Mouse (Mus musculus) limb, embryonic 13.5 days (tissue): ENCODE measurements at regions not wholly inside any gene's neighbourhood (a gene's known extent, or its start where the extent isn't known, plus 50 kb on each side); places are given as distances from the start of the nearest gene placed in this dataset.

ENCODE experiments used
- ATAC-seq: fragments of 200-750 bp; cut with Nextera tagmentation; 2 replicates; pipeline ENCODE4 v1.8.0; 2017; ENCODE audit warnings: low read depth, moderate number of reproducible peaks, moderate TSS enrichment; ENCODE audit not compliant: low FRiP score
- H3K27ac ChIP-seq: fragments of 300-500 bp; sonication (generic); 2 replicates; pipeline ENCODE4 v1.5.1; 2015; ENCODE audit warnings: inconsistent platforms, mild to moderate bottlenecking, moderate library complexity
- H3K27me3 ChIP-seq: fragments of 300-500 bp; sonication (generic); 2 replicates; pipeline ENCODE4 v1.6.1; 2015; ENCODE audit warnings: mild to moderate bottlenecking, inconsistent platforms
- H3K36me3 ChIP-seq: fragments of 300-500 bp; sonication (generic); 2 replicates; pipeline ENCODE4 v1.6.1; 2015; ENCODE audit warnings: inconsistent platforms, mild to moderate bottlenecking, moderate library complexity
- H3K4me1 ChIP-seq: fragments of 300-500 bp; sonication (generic); 2 replicates; pipeline ENCODE4 v1.6.1; 2015; ENCODE audit warnings: inconsistent platforms
- H3K4me2 ChIP-seq: fragments of 300-500 bp; sonication (generic); replicated peaks from 2 replicates; pipeline ENCODE4 v1.6.1; 2015; ENCODE audit warnings: inconsistent platforms, mild to moderate bottlenecking, moderate library complexity
- H3K4me3 ChIP-seq: fragments of 300-500 bp; sonication (generic); 2 replicates; pipeline ENCODE4 v1.5.1; 2015; ENCODE audit warnings: moderate library complexity, mild to moderate bottlenecking, inconsistent platforms
- H3K9ac ChIP-seq: fragments of 300-500 bp; sonication (generic); 2 replicates; pipeline ENCODE4 v1.6.1; 2015; ENCODE audit warnings: mild to moderate bottlenecking, inconsistent platforms
- H3K9me3 ChIP-seq: fragments of 300-500 bp; sonication (generic); 2 replicates; pipeline ENCODE4 v1.6.1; 2016; ENCODE audit warnings: inconsistent platforms
- WGBS: fragments of 180-500 bp; shearing (Covaris S2); methylation state at CpG from one replicate; pipeline ENCODE4 v1.1.7; 2015; 5-methylcytosine and 5-hydroxymethylcytosine counted together

DNA sequence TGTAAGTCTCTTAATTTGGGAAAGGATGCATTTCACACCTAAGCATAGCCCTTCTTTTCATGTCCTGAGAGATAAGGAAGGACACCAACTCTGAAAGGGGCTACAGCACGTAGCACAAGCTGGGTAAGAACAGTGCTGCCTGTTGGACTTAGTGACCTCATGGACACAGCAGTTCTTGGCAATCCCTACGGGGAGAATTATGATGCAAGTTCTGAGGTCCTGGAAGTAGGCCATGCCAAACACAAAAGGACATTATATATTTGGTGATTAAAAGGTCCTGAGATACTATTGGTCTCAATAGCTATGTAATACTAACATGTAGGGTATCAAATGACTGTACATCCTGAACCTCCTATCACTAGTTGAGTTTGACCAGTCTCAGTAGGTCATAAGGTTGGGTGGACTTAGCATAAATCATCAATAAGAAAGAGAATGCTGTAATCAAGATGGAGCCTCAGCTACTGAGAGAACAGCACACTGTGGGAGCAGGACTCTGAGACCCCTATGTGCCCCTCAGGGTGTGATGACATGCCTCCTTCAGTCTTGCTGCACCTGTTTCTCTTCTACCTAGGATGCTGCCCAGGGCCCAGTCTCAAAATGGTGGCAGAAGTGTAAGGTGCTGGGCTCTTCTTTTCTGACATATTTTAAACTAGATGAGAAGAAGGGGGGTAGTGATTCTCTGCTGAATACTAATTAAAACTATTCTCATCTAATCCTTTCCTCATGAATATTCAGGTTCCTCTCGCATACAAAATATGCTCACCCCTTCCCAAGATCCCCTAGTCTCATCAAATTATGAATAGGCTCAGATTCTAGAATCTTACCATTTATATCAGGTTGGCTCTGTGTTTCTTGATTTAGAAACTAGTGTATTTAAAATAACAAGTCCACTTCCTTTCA lies 277.5 kb upstream of the Camk1g start:
- Histone ChIP-seq H3K9me3 (no peaks in the 10 kb centered on the region), H3K9ac (no peak overlapping the region), H3K4me1 (no peaks in the 10 kb centered on the region), H3K4me2 (no peak overlapping the region), H3K27me3 (no peaks in the 10 kb centered on the region), H3K4me3 (no peak overlapping the region), H3K27ac (no peak overlapping the region), H3K36me3 (no peaks in the 10 kb centered on the region)
- 88% methylated on average over 3 of the region's 3 CpGs for WGBS
- no peak for ATAC-seq

DNA sequence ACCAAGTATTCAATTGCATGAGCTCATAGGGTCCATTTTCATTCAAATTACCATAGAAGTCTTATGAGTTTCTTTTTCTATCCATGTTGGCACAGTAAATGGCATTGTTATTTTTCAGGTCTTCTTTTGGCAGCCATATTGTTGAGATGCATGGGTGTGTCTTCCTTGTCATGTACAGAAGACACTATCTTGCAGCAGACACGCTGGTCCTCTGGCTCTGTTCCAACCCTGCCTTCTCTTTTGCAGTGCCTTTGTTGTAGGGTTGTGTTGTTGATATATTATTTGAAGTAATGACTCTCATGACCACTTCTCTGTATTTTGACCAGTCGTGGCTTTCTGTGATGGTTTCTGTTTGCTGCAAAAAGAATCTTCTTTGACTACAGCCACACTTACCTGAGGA lies 274.4 kb upstream of the Camk1g start:
- Histone ChIP-seq H3K4me2 (no peak overlapping the region), H3K9ac (no peak overlapping the region), H3K36me3 (no peaks in the 10 kb centered on the region), H3K27me3 (no peaks in the 10 kb centered on the region), H3K9me3 (no peaks in the 10 kb centered on the region), H3K4me1 (no peaks in the 10 kb centered on the region), H3K4me3 (no peak overlapping the region), H3K27ac (no peak overlapping the region)
- no peak for ATAC-seq
- WGBS = 91% methylated on average over 2 of the region's 2 CpGs

GRCm38 (mm10) chr1:193636451-193636850 lies 266.4 kb upstream of the Camk1g start:
- WGBS = 65% methylated on average over 5 of the region's 5 CpGs
- H3K27me3 ChIP-seq = no peaks in the 10 kb centered on the region
- H3K4me2 ChIP-seq = no peak overlapping the region
- ATAC-seq = no peak
- no peaks in the 10 kb centered on the region for H3K36me3 ChIP-seq
- H3K4me3 ChIP-seq = no peak overlapping the region
- H3K9me3 ChIP-seq = no peaks in the 10 kb centered on the region
- no peaks in the 10 kb centered on the region for H3K4me1 ChIP-seq
- no peak overlapping the region for H3K9ac ChIP-seq
- H3K27ac ChIP-seq = no peak overlapping the region

DNA sequence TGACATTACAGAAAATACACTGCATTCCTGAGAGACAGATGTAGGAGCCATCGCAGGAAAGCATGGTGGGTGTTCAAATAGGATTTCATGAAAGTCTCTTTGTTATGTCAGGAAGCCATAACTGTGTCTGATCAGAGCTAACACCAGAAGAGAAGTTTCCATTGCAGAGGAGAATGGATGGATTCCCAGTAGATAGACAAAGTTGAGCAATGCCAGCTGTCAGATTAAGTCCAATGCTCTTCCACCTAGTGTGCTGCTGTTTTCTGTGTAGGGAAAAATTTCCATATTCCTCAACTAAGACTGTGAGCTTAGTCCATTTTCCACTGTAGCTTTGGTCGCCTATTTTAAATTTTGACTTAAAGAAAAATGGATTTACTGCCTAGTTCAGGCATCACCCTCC lies 262.0 kb upstream of the Camk1g start:
- Histone ChIP-seq H3K4me3 (no peak overlapping the region), H3K36me3 (no peaks in the 10 kb centered on the region), H3K9ac (no peak overlapping the region), H3K27me3 (0 out of 2 replicates have a peak, but pooled peaks cover under 1% of the 10 kb centered on the region), H3K4me2 (no peak overlapping the region; the same call in 1 of the 2 replicates), H3K4me1 (no peaks in the 10 kb centered on the region), H3K9me3 (no peaks in the 10 kb centered on the region), H3K27ac (no peak overlapping the region)
- WGBS = 89% methylated on average over 2 of the region's 2 CpGs
- no peak for ATAC-seq

GRCm38 (mm10) chr1:193629887-193630286 lies 259.8 kb upstream of the Camk1g start:
- no peak overlapping the region for H3K4me3 ChIP-seq
- 49% methylated on average over 2 of the region's 2 CpGs for WGBS
- H3K27ac ChIP-seq = no peak overlapping the region
- H3K4me2 ChIP-seq = no peak overlapping the region
- H3K36me3 ChIP-seq = no peaks in the 10 kb centered on the region
- no peaks in the 10 kb centered on the region for H3K9me3 ChIP-seq
- no peak for ATAC-seq
- peaks cover 8% of the 10 kb centered on the region; the same call in 1 of the 2 replicates for H3K27me3 ChIP-seq
- no peak overlapping the region for H3K9ac ChIP-seq
- 0 out of 2 replicates have a peak, but pooled peaks cover 5% of the 10 kb centered on the region for H3K4me1 ChIP-seq

DNA sequence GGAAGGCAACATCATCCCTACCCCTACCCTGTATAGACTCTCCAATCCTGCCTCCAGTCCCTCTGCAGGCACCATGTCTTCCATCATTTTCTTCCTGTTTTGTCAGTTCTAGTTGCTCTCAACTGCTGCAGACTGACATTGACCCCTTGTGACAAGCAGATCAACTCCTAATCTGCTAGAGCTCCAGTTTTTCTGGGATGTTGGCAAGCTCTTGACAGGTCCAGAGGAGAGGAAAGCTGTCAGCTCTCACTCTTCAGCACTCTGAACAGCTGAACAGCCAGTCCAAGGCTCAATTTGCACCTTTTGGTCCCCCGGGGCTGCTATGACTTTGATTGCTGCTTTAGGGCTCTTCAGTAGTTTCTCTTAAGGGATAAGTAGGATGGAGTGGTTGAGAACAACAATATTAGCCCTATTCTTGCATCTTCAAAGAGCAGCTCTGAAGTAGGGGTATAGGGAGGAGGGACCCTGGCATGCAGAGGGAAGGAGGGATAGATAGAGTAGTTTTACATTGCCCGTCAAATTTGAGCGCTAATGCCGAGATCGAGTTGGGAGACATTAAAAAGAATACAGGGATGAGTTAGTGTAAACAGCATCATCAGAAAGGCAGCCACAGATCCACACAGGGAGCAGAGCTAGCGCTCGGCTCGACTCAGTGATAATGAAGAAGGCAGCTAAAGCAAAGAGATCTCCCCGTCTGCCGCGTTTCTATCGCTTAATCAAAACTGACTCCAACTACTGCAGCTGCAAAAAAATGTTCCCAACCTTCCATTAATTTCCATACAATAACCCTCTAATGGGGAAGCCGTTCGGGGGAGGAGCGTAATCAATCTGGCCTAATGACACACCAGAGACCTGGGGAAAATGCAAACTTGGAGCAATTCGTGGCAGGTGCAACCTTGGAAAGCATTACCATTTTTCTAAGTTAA lies 257.1 kb upstream of the Camk1g start:
- 65% methylated on average over 16 of the region's 16 CpGs for WGBS
- no peak for ATAC-seq

GRCm38 (mm10) chr1:193625101-193625956 lies 255.2 kb upstream of the Camk1g start:
- H3K9me3 ChIP-seq = no peaks in the 10 kb centered on the region
- no peak overlapping the region for H3K4me3 ChIP-seq
- H3K27me3 ChIP-seq = peaks cover 8% of the 10 kb centered on the region; the same call in 1 of the 2 replicates
- H3K4me2 ChIP-seq = no peak overlapping the region
- H3K9ac ChIP-seq = no peak overlapping the region
- 11% methylated on average over 9 of the region's 9 CpGs for WGBS
- no peaks in the 10 kb centered on the region for H3K36me3 ChIP-seq
- H3K27ac ChIP-seq = no peak overlapping the region
- ATAC-seq = no peak
- 0 out of 2 replicates have a peak, but pooled peaks cover 5% of the 10 kb centered on the region for H3K4me1 ChIP-seq

More for the DNA sequence above, 257.1 kb upstream of the Camk1g start:
- H3K4me3 ChIP-seq = no peak overlapping the region
- H3K36me3 ChIP-seq = no peaks in the 10 kb centered on the region
- 0 out of 2 replicates have a peak, but pooled peaks cover 5% of the 10 kb centered on the region for H3K4me1 ChIP-seq
- no peak overlapping the region for H3K4me2 ChIP-seq
- peaks cover 8% of the 10 kb centered on the region; the same call in 1 of the 2 replicates for H3K27me3 ChIP-seq
- H3K9me3 ChIP-seq = no peaks in the 10 kb centered on the region
- H3K27ac ChIP-seq = no peak overlapping the region
- H3K9ac ChIP-seq = no peak overlapping the region

GRCm38 (mm10) chr1:193623571-193623970 lies 253.5 kb upstream of the Camk1g start:
- no peak overlapping the region for H3K4me2 ChIP-seq

GRCm38 (mm10) chr1:193618250-193618649 lies 248.2 kb upstream of the Camk1g start:
- WGBS = 54% methylated on average over 8 of the region's 8 CpGs
- Histone ChIP-seq H3K27ac (no peak overlapping the region), H3K27me3 (no peaks in the 10 kb centered on the region), H3K9ac (no peak overlapping the region), H3K36me3 (no peaks in the 10 kb centered on the region), H3K4me1 (no peaks in the 10 kb centered on the region), H3K4me3 (no peak overlapping the region), H3K4me2 (no peak overlapping the region), H3K9me3 (no peaks in the 10 kb centered on the region)
- no peak for ATAC-seq

More at GRCm38 (mm10) chr1:193623571-193623970, 253.5 kb upstream of the Camk1g start:
- Histone ChIP-seq H3K9ac (no peak overlapping the region), H3K9me3 (no peaks in the 10 kb centered on the region), H3K27ac (no peak overlapping the region), H3K4me3 (no peak overlapping the region), H3K36me3 (no peaks in the 10 kb centered on the region), H3K4me1 (0 out of 2 replicates have a peak, but pooled peaks cover 5% of the 10 kb centered on the region), H3K27me3 (peaks cover 8% of the 10 kb centered on the region; the same call in 1 of the 2 replicates)
- 74% methylated on average over 3 of the region's 3 CpGs for WGBS
- ATAC-seq = no peak

GRCm38 (mm10) chr1:193610471-193610870 lies 240.4 kb upstream of the Camk1g start:
- Histone ChIP-seq H3K4me1 (peaks cover 3% of the 10 kb centered on the region; the same call in 1 of the 2 replicates), H3K9ac (no peak overlapping the region), H3K27ac (no peak overlapping the region), H3K9me3 (no peaks in the 10 kb centered on the region), H3K4me2 (no peak overlapping the region), H3K4me3 (no peak overlapping the region), H3K36me3 (no peaks in the 10 kb centered on the region), H3K27me3 (no peaks in the 10 kb centered on the region)
- ATAC-seq = peak; percentile 57; the same call in 1 of the 2 replicates
- 50% methylated on average over 4 of the region's 4 CpGs for WGBS

- Histone ChIP-seq H3K4me2 (no peak overlapping the region), H3K9ac (no peak overlapping the region), H3K4me3 (no peak overlapping the region), H3K27ac (no peak overlapping the region), H3K36me3 (no peaks in the 10 kb centered on the region), H3K9me3 (peaks cover 5% of the 10 kb centered on the region; the same call in 1 of the 2 replicates), H3K27me3 (no peaks in the 10 kb centered on the region), H3K4me1 (0 out of 2 replicates have a peak, but pooled peaks cover 6% of the 10 kb centered on the region)
- ATAC-seq = no peak
- WGBS = 73% methylated on average over 4 of the region's 4 CpGs
Measured at GRCm38 (mm10) chr1:193599895-193600294, 229.8 kb upstream of the Camk1g start.
